Comparison of ENCODE assay signal across 8 mouse cellular contexts in the genomic region with DNA sequence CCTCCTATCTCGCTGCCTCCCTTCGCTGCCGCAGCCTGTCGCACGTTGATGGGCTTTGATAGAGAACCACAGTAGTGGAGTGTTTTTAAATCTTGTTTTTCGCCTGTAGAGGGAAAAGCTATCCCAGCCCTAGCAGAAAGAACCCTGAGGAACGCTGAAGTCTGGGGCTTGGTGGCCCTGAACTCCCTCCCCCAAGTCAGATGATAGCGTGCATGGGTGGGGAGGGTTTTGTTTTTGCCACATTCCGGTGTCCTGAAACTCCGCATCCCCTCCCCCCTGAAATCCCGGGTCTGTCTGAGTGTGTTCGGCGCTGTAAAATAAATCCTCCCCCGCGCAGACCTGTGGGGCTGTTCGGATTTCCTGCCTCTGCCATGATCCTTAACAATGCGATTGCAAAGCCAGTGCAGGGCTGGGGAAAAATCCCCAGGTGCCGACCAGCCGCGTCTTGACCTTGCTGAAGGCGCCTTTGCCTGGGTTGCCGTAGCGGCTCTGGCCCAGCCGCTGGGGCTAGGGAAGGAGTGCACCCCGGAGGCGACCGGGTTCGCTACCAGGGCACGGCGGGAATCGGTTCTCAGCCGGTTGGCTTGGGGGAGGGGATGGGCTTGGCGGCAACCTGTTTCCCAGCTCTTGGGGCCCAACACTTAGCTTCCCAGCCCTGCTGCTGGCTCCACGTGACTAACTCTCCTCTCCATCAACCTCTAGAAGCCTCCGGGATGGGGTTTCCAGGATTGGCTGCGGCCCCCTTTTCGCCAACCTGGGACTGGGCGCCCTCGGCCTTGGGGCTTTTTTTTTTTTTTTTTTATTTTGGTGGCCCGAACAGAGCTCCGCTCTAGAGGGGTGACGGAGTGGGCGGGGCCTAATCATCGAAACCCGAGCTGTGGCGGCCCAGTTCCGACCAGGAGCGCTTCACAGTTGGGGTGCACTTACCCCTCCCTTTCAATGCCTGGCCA. TPM values are rescaled to one million over a fixed set of nuclear protein-coding genes. Genes with fewer than 3 reads are reported as not detected.
A peak's percentile ranks its signal among the peaks of the same experiment; 100 is the strongest.
DNase-seq lines count a peak whose midpoint lies in the region; ATAC-seq and TF ChIP-seq lines count a peak whose summit lies in the region.

No protein-coding gene starts in this region.

- TF ChIP-seq CTCF in intestine, postnatal 0 days (IDR thresholded peaks at IDR 0.05; ENCODE audit: low read depth), result peak; percentile 18; the same call in 1 of the 2 replicates

- under 1% methylated on average over 47 of the region's 48 CpGs for WGBS in intestine, postnatal 0 days

- H3K9ac ChIP-seq in intestine, postnatal 0 days (ENCODE audit: low read depth, low read length), result peak overlapping the region; percentile 46

- peaks cover 41% of the 10 kb centered on the region for H3K27me3 ChIP-seq in intestine, postnatal 0 days (replicated peaks; ENCODE audit: control insufficient read depth, insufficient read depth, low read length)

- peak overlapping the region; percentile 82 for H3K4me2 ChIP-seq in intestine, postnatal 0 days (replicated peaks; ENCODE audit: low read depth)

- H3K4me1 ChIP-seq in intestine, postnatal 0 days (replicated peaks; ENCODE audit: control insufficient read depth, insufficient read depth, low read length), result peaks cover 4% of the 10 kb centered on the region; the same call in 1 of the 2 replicates

- DNase-seq in adrenal gland, adult (ENCODE audit: inconsistent age in 2 of 2, low spot score in 1 of 2), result peak; percentile 42 to 77
- DNase-seq in adrenal gland, adult 8-10 months, result no peak
- DNase-seq in cerebellum, postnatal 10 days, result peak; percentile 42 to 58
- peak; percentile 27 to 34 for DNase-seq in frontal cortex, postnatal 25 days (ENCODE audit: low spot score in 2 of 2)
- peak; percentile 44 for DNase-seq in left cerebral cortex, postnatal 4 days
- peak; percentile 80 for DNase-seq in mesoderm, embryonic 11.5 days (ENCODE audit: low read depth, low spot score)
- DNase-seq in right cerebral cortex, postnatal 4 days, result peak; percentile 50

- ATAC-seq in intestine, postnatal 0 days, result peak; percentile 28; the same call in 1 of the 2 replicates

- no peaks in the 10 kb centered on the region for H3K36me3 ChIP-seq in intestine, postnatal 0 days (ENCODE audit: control insufficient read depth, insufficient read depth)

- intact Hi-C loops in left cerebral cortex, postnatal 4 days (cut with DNase I), result loop anchor here (5.0 kb wide), 1 partner anchor 339 kb away; no protein-coding TSS in a partner anchor

- no peaks in the 10 kb centered on the region for H3K9me3 ChIP-seq in intestine, postnatal 0 days (ENCODE audit: control insufficient read depth)

- H3K27ac ChIP-seq in intestine, postnatal 0 days (ENCODE audit: low read depth, low read length), result no peak overlapping the region

- peak overlapping the region; percentile 59 for H3K4me3 ChIP-seq in intestine, postnatal 0 days (ENCODE audit: low read depth, low read length)

RNA-seq across cellular contexts. Expression of gene Tenm4, which starts 41.8 kb away (rescaled TPM):
- 10 to 100 TPM; 18.1 to 36.5 (median 27.2) TPM for total RNA-seq in adrenal gland, adult 8-10 months (2022)
- 4.6 and 4.9 TPM in 2 replicates for polyA plus RNA-seq in intestine, postnatal 0 days (2015; fragmentation: Nextera tagmentation; extraction: Ambion mirVana)
- 100 to 1,000 TPM in 1 of 2 experiments, 10 to 100 TPM in 1; 98.0 to 123 TPM for total RNA-seq in left cerebral cortex, postnatal 4 days (2021)
